Mouse (Mus musculus) forebrain, embryonic 10.5 days (tissue): Measurements from ENCODE around the gene Ttn. TPM values are rescaled to one million over a fixed set of nuclear protein-coding genes. Genes with fewer than 3 reads are reported as not detected.

ENCODE experiments used
- DNase-seq: peaks from one replicate; pipeline ENCODE4 v3.0.0-alpha.2; 2017; ENCODE audit warnings: low spot score; ENCODE audit errors: extremely low spot score
- H3K27ac ChIP-seq: fragments of 300-500 bp; sonication (generic); 2 replicates; pipeline ENCODE4 v1.5.1; 2016; ENCODE audit warnings: mild to moderate bottlenecking
- H3K27me3 ChIP-seq: fragments of 300-500 bp; sonication (generic); 2 replicates; pipeline ENCODE4 v1.6.1; 2016; ENCODE audit warnings: mild to moderate bottlenecking; ENCODE audit not compliant: poor library complexity, severe bottlenecking
- H3K36me3 ChIP-seq: fragments of 300-500 bp; sonication (generic); replicated peaks from 2 replicates; pipeline ENCODE4 v1.6.1; 2016; ENCODE audit warnings: mild to moderate bottlenecking, moderate library complexity
- H3K4me1 ChIP-seq: fragments of 300-500 bp; sonication (generic); 2 replicates; pipeline ENCODE4 v1.6.1; 2016
- H3K4me3 ChIP-seq: fragments of 300-500 bp; sonication (generic); 2 replicates; pipeline ENCODE4 v1.5.1; 2016; ENCODE audit warnings: mild to moderate bottlenecking, moderate library complexity
- H3K9me3 ChIP-seq: fragments of 300-500 bp; sonication (generic); 2 replicates; pipeline ENCODE4 v1.6.1; 2016; ENCODE audit warnings: mild to moderate bottlenecking, moderate library complexity
- WGBS: fragments of 180-500 bp; shearing (Covaris S2); methylation state at CpG from one replicate; pipeline ENCODE4 v1.1.7; 2016; 5-methylcytosine and 5-hydroxymethylcytosine counted together
- polyA plus RNA-seq: library from polyadenylated mRNA; unstranded; fragments of >200 nt; fragmentation: Nextera tagmentation; extraction: Ambion mirVana; gene quantifications from 2 replicates; pipeline ENCODE4 v1.2.1, GENCODE M21; 2016

Gene Ttn
- polyA plus RNA-seq, 1 experiment from 2014 or later = 0.05 TPM

- Histone ChIP-seq H3K9me3 (no peaks in the 10 kb centered on the region), H3K27me3 (no peaks in the 10 kb centered on the region), H3K36me3 (peaks cover 33% of the 10 kb centered on the region), H3K4me3 (peak overlapping the region; percentile 85), H3K4me1 (peaks cover 45% of the 10 kb centered on the region), H3K27ac (peak overlapping the region; percentile 93)
- WGBS = 77% methylated on average over 13 of the region's 13 CpGs
- no peak for DNase-seq
Observed at GRCm38 (mm10) chr2:76676401-76677226, 305.7 kb downstream of the Ttn start.

GRCm38 (mm10) chr2:76675949-76676348 lies 306.4 kb downstream of the Ttn start:
- Histone ChIP-seq H3K4me1 (peaks cover 46% of the 10 kb centered on the region), H3K27ac (peak overlapping the region; percentile 93), H3K4me3 (peak overlapping the region; percentile 85), H3K27me3 (no peaks in the 10 kb centered on the region), H3K9me3 (no peaks in the 10 kb centered on the region), H3K36me3 (peaks cover 29% of the 10 kb centered on the region)
- WGBS = 12% methylated on average over 4 of the region's 4 CpGs
- no peak for DNase-seq

GRCm38 (mm10) chr2:76675451-76675850 lies 306.9 kb downstream of the Ttn start:
- H3K27ac ChIP-seq = peak overlapping the region; percentile 93
- DNase-seq = no peak
- 0% methylated on average over 30 of the region's 44 CpGs for WGBS

GRCm38 (mm10) chr2:76674725-76675427 lies 307.5 kb downstream of the Ttn start, which contains the start of gene Plekha3:
Gene Plekha3 (plus strand): TSS chr2:76675281.
- peaks cover 46% of the 10 kb centered on the region for H3K4me1 ChIP-seq
- H3K27ac ChIP-seq = peak within 1 kb of the TSS; percentile 93
- H3K36me3 ChIP-seq = peaks cover 18% of the 10 kb centered on the region
- 4% methylated on average over 51 of the region's 52 CpGs for WGBS
- H3K27me3 ChIP-seq = no peaks in the 10 kb centered on the region
- DNase-seq = peak; percentile 81
- no peaks in the 10 kb centered on the region for H3K9me3 ChIP-seq
- H3K4me3 ChIP-seq = peak within 1 kb of the TSS; percentile 85

More at GRCm38 (mm10) chr2:76675451-76675850, 306.9 kb downstream of the Ttn start:
- Histone ChIP-seq H3K27me3 (no peaks in the 10 kb centered on the region), H3K4me3 (peak overlapping the region; percentile 85), H3K36me3 (peaks cover 24% of the 10 kb centered on the region), H3K9me3 (no peaks in the 10 kb centered on the region), H3K4me1 (peaks cover 46% of the 10 kb centered on the region)

GRCm38 (mm10) chr2:76673472-76674081 lies 308.8 kb downstream of the Ttn start:
- peak overlapping the region; percentile 51 for H3K4me3 ChIP-seq
- peaks cover 46% of the 10 kb centered on the region for H3K4me1 ChIP-seq
- peaks cover 6% of the 10 kb centered on the region for H3K36me3 ChIP-seq
- WGBS = 29% methylated on average over 7 of the region's 7 CpGs
- no peaks in the 10 kb centered on the region for H3K9me3 ChIP-seq
- H3K27me3 ChIP-seq = no peaks in the 10 kb centered on the region
- peak; percentile 25 for DNase-seq
- H3K27ac ChIP-seq = peak overlapping the region; percentile 82

- DNase-seq = peak; percentile 94
- no peaks in the 10 kb centered on the region for H3K27me3 ChIP-seq
- no peaks in the 10 kb centered on the region for H3K9me3 ChIP-seq
- peaks cover 46% of the 10 kb centered on the region for H3K4me1 ChIP-seq
- H3K36me3 ChIP-seq = peaks cover under 1% of the 10 kb centered on the region
- WGBS = under 1% methylated on average over 17 of the region's 17 CpGs
- H3K27ac ChIP-seq = peak within 1 kb of the TSS; percentile 82
- peak within 1 kb of the TSS; percentile 51 for H3K4me3 ChIP-seq
Observed at GRCm38 (mm10) chr2:76672966-76673392, 309.4 kb downstream of the Ttn start, which contains the start of gene Fkbp7. Gene Fkbp7 (minus strand): TSS chr2:76673116.

GRCm38 (mm10) chr2:76672134-76672745 lies 310.1 kb downstream of the Ttn start:
- Histone ChIP-seq H3K27ac (peak overlapping the region; percentile 82), H3K9me3 (no peaks in the 10 kb centered on the region), H3K36me3 (no peaks in the 10 kb centered on the region), H3K4me1 (peaks cover 42% of the 10 kb centered on the region), H3K4me3 (peak overlapping the region; percentile 51), H3K27me3 (no peaks in the 10 kb centered on the region)
- no peak for DNase-seq
- WGBS = 55% methylated on average over 9 of the region's 9 CpGs

GRCm38 (mm10) chr2:76671641-76672040 lies 310.7 kb downstream of the Ttn start:
- Histone ChIP-seq H3K4me1 (peaks cover 36% of the 10 kb centered on the region), H3K27ac (no peak overlapping the region), H3K9me3 (no peaks in the 10 kb centered on the region), H3K36me3 (no peaks in the 10 kb centered on the region), H3K4me3 (peak overlapping the region; percentile 51), H3K27me3 (no peaks in the 10 kb centered on the region)
- 94% methylated on average over 6 of the region's 6 CpGs for WGBS
- DNase-seq = no peak

GRCm38 (mm10) chr2:76667200-76667599 lies 315.1 kb downstream of the Ttn start:
- no peak overlapping the region for H3K4me3 ChIP-seq
- H3K4me1 ChIP-seq = peaks cover 7% of the 10 kb centered on the region
- no peaks in the 10 kb centered on the region for H3K27me3 ChIP-seq
- no peaks in the 10 kb centered on the region for H3K9me3 ChIP-seq
- H3K27ac ChIP-seq = no peak overlapping the region
- no peak for DNase-seq
- 89% methylated on average over 5 of the region's 5 CpGs for WGBS
- H3K36me3 ChIP-seq = peaks cover 20% of the 10 kb centered on the region

GRCm38 (mm10) chr2:76665531-76665930 lies 316.8 kb downstream of the Ttn start:
- no peak for DNase-seq
- Histone ChIP-seq H3K4me1 (no peaks in the 10 kb centered on the region), H3K4me3 (no peak overlapping the region), H3K27ac (no peak overlapping the region), H3K36me3 (peaks cover 23% of the 10 kb centered on the region), H3K9me3 (no peaks in the 10 kb centered on the region), H3K27me3 (no peaks in the 10 kb centered on the region)
- WGBS = 97% methylated on average over 7 of the region's 7 CpGs

GRCm38 (mm10) chr2:76659419-76659818 lies 322.9 kb downstream of the Ttn start:
- DNase-seq = no peak
- Histone ChIP-seq H3K4me3 (no peak overlapping the region), H3K9me3 (no peaks in the 10 kb centered on the region), H3K27ac (no peak overlapping the region), H3K36me3 (peaks cover 15% of the 10 kb centered on the region), H3K27me3 (no peaks in the 10 kb centered on the region), H3K4me1 (peaks cover 4% of the 10 kb centered on the region; the same call in 1 of the 2 replicates)
- WGBS = 58% methylated on average over 7 of the region's 8 CpGs

- 85% methylated on average over 13 of the region's 13 CpGs for WGBS
- H3K36me3 ChIP-seq = peaks cover 8% of the 10 kb centered on the region
- no peak for DNase-seq
- no peak overlapping the region for H3K27ac ChIP-seq
- peaks cover 6% of the 10 kb centered on the region; the same call in 1 of the 2 replicates for H3K4me1 ChIP-seq
- no peaks in the 10 kb centered on the region for H3K9me3 ChIP-seq
- H3K4me3 ChIP-seq = no peak overlapping the region
- no peaks in the 10 kb centered on the region for H3K27me3 ChIP-seq
Observed at GRCm38 (mm10) chr2:76658551-76658950, 323.8 kb downstream of the Ttn start.
